Mouse (Mus musculus) embryo, embryonic 11.5 days (tissue): Measurements from ENCODE around the gene Jazf1.

ENCODE experiments used
- DNase-seq: peaks from one replicate; pipeline ENCODE4 v3.0.0-alpha.2; 2012; ENCODE audit warnings: low read depth, low spot score

The Jazf1 gene

GRCm38 (mm10) chr6:53010286-53010685 lies 58.1 kb downstream of the Jazf1 start:
- no peak for DNase-seq

GRCm38 (mm10) chr6:53006032-53006431 lies 62.4 kb downstream of the Jazf1 start:
- no peak for DNase-seq

GRCm38 (mm10) chr6:53005544-53005943 lies 62.9 kb downstream of the Jazf1 start:
- no peak for DNase-seq

- DNase-seq: no peak
Observed at GRCm38 (mm10) chr6:52990816-52991215, 77.6 kb downstream of the Jazf1 start.

- no peak for DNase-seq
Observed at GRCm38 (mm10) chr6:52987905-52988640, 80.4 kb downstream of the Jazf1 start.

GRCm38 (mm10) chr6:52987391-52987790 lies 81.0 kb downstream of the Jazf1 start:
- no peak for DNase-seq

GRCm38 (mm10) chr6:52982175-52982574 lies 86.3 kb downstream of the Jazf1 start:
- no peak for DNase-seq

GRCm38 (mm10) chr6:52979503-52979902 lies 88.9 kb downstream of the Jazf1 start:
- no peak for DNase-seq

GRCm38 (mm10) chr6:52973351-52973750 lies 95.1 kb downstream of the Jazf1 start:
- DNase-seq: no peak

- DNase-seq: no peak
Observed at GRCm38 (mm10) chr6:52972138-52972537, 96.3 kb downstream of the Jazf1 start.

- DNase-seq: peak; percentile 71
Observed at GRCm38 (mm10) chr6:52969717-52970261, 98.6 kb downstream of the Jazf1 start.

GRCm38 (mm10) chr6:52968346-52968891 lies 100.0 kb downstream of the Jazf1 start:
- no peak for DNase-seq

- DNase-seq: peak; percentile 29
Observed at GRCm38 (mm10) chr6:52967557-52968270, 100.7 kb downstream of the Jazf1 start.

GRCm38 (mm10) chr6:52966001-52966400 lies 102.4 kb downstream of the Jazf1 start:
- no peak for DNase-seq

- DNase-seq: no peak
Observed at GRCm38 (mm10) chr6:52965340-52965739, 103.1 kb downstream of the Jazf1 start.

- DNase-seq: no peak
Observed at GRCm38 (mm10) chr6:52963840-52964690, 104.4 kb downstream of the Jazf1 start.

GRCm38 (mm10) chr6:52963430-52963732 lies 105.0 kb downstream of the Jazf1 start:
- no peak for DNase-seq

GRCm38 (mm10) chr6:52962600-52963429 lies 105.6 kb downstream of the Jazf1 start:
- no peak for DNase-seq

- DNase-seq: no peak
Observed at GRCm38 (mm10) chr6:52961660-52962490, 106.6 kb downstream of the Jazf1 start.

- peak; percentile 51 for DNase-seq
Observed at GRCm38 (mm10) chr6:52957730-52958129, 110.7 kb downstream of the Jazf1 start.
